ENCODE assay signal across 10 mouse cellular contexts in genomic region chr1:137331746-137332107, GRCm38 (mm10).
DNase-seq lines count a peak whose midpoint lies in the region; ATAC-seq lines count a peak whose summit lies in the region.
"Had no signal": no experiment of that assay in that cellular context is flagged by ENCODE, and none has a peak within 500 bp of the region (broad histone marks: within the 10 kb centered on the region; RNA-seq: fewer than 3 reads in every experiment).

No protein-coding gene starts in this region.

- no peak overlapping the region for H3K9ac ChIP-seq in hindbrain, embryonic 14.5 days
- H3K9ac ChIP-seq in hindbrain, embryonic 11.5 days (ENCODE audit: low read depth, low read length) = no peak overlapping the region
- H3K9ac ChIP-seq in midbrain, embryonic 15.5 days = no peak overlapping the region
- H3K9ac ChIP-seq in midbrain, embryonic 11.5 days (ENCODE audit: low read length) = no peak overlapping the region
- H3K9ac ChIP-seq in neural tube, embryonic 13.5 days = 0 out of 2 replicates have a peak overlapping the region, but pooled peaks have one; percentile 22
- H3K9ac ChIP-seq: heart, embryonic 12.5 days; liver, embryonic 13.5 days had no signal

- DNase-seq in hindbrain, embryonic 14.5 days (ENCODE audit: low spot score) = no peak
- DNase-seq in hindbrain, embryonic 11.5 days (ENCODE audit: low spot score) = no peak
- DNase-seq in midbrain, embryonic 11.5 days (ENCODE audit: low spot score, missing footprints) = no peak
- DNase-seq in cerebellum, postnatal 14 days = peak; percentile 47 to 66
- no peak for DNase-seq in heart, postnatal 10 days
- no peak for DNase-seq in layer of hippocampus, postnatal 10 days (ENCODE audit: low spot score in 2 of 2)
- DNase-seq: liver, embryonic 13.5 days had no signal

- intact Hi-C loops in heart, postnatal 10 days (cut with DNase I) = loop anchor here (10.0 kb wide), 5 partner anchors 233 to 563 kb away; no protein-coding TSS in a partner anchor

- no peak overlapping the region for H3K27ac ChIP-seq in hindbrain, embryonic 14.5 days
- no peak overlapping the region for H3K27ac ChIP-seq in hindbrain, embryonic 11.5 days (ENCODE audit: low read depth, low read length)
- no peak overlapping the region for H3K27ac ChIP-seq in midbrain, embryonic 15.5 days
- H3K27ac ChIP-seq in midbrain, embryonic 11.5 days (ENCODE audit: low read depth, low read length) = no peak overlapping the region
- H3K27ac ChIP-seq in neural tube, embryonic 13.5 days (replicated peaks) = no peak overlapping the region; the same call in 1 of the 2 replicates
- H3K27ac ChIP-seq: liver, embryonic 13.5 days had no signal

- H3K4me1 ChIP-seq in hindbrain, embryonic 14.5 days (replicated peaks; ENCODE audit: control insufficient read depth, insufficient read depth, low read length) = 0 out of 2 replicates have a peak, but pooled peaks cover 6% of the 10 kb centered on the region
- H3K4me1 ChIP-seq in hindbrain, embryonic 11.5 days (replicated peaks; ENCODE audit: control insufficient read depth, insufficient read depth, low read length) = no peaks in the 10 kb centered on the region
- H3K4me1 ChIP-seq in midbrain, embryonic 15.5 days = peaks cover 6% of the 10 kb centered on the region
- no peaks in the 10 kb centered on the region for H3K4me1 ChIP-seq in midbrain, embryonic 11.5 days (ENCODE audit: control insufficient read depth, insufficient read depth, low read length)
- H3K4me1 ChIP-seq in neural tube, embryonic 13.5 days (replicated peaks) = peaks cover 16% of the 10 kb centered on the region
- H3K4me1 ChIP-seq: liver, embryonic 13.5 days had no signal

- WGBS in hindbrain, embryonic 14.5 days = 49% methylated on average over 5 of the region's 5 CpGs
- 71% methylated on average over 5 of the region's 5 CpGs for whole genome bisulfite sequencing in hindbrain, embryonic 11.5 days
- WGBS in midbrain, embryonic 15.5 days = 51% methylated on average over 5 of the region's 5 CpGs
- 64% methylated on average over 5 of the region's 5 CpGs for WGBS in midbrain, embryonic 11.5 days
- 41% methylated on average over 5 of the region's 5 CpGs for WGBS in neural tube, embryonic 13.5 days

- H3K36me3 ChIP-seq in hindbrain, embryonic 14.5 days (replicated peaks; ENCODE audit: control insufficient read depth, insufficient read depth) = no peaks in the 10 kb centered on the region
- no peaks in the 10 kb centered on the region for H3K36me3 ChIP-seq in hindbrain, embryonic 11.5 days (ENCODE audit: control insufficient read depth, insufficient read depth, low read length)
- no peaks in the 10 kb centered on the region for H3K36me3 ChIP-seq in midbrain, embryonic 15.5 days (replicated peaks)
- H3K36me3 ChIP-seq in midbrain, embryonic 11.5 days (ENCODE audit: control insufficient read depth, insufficient read depth, low read length) = no peaks in the 10 kb centered on the region
- H3K36me3 ChIP-seq in neural tube, embryonic 13.5 days = no peaks in the 10 kb centered on the region
- H3K36me3 ChIP-seq: heart, embryonic 12.5 days; liver, embryonic 13.5 days had no signal

- no peak overlapping the region for H3K4me3 ChIP-seq in hindbrain, embryonic 14.5 days (replicated peaks; ENCODE audit: low read length)
- no peak overlapping the region for H3K4me3 ChIP-seq in hindbrain, embryonic 11.5 days (ENCODE audit: low read depth, low read length)
- no peak overlapping the region for H3K4me3 ChIP-seq in midbrain, embryonic 15.5 days
- H3K4me3 ChIP-seq in midbrain, embryonic 11.5 days (ENCODE audit: low read depth, low read length) = no peak overlapping the region
- no peak overlapping the region for H3K4me3 ChIP-seq in neural tube, embryonic 13.5 days
- H3K4me3 ChIP-seq: heart, embryonic 12.5 days; liver, embryonic 13.5 days had no signal

- no peak overlapping the region for H3K4me2 ChIP-seq in hindbrain, embryonic 14.5 days (replicated peaks)
- no peak overlapping the region for H3K4me2 ChIP-seq in hindbrain, embryonic 11.5 days (replicated peaks; ENCODE audit: low read depth, low read length)
- no peak overlapping the region for H3K4me2 ChIP-seq in midbrain, embryonic 15.5 days
- no peak overlapping the region for H3K4me2 ChIP-seq in midbrain, embryonic 11.5 days
- peak overlapping the region; percentile 16; the same call in 1 of the 2 replicates for H3K4me2 ChIP-seq in neural tube, embryonic 13.5 days
- H3K4me2 ChIP-seq: heart, embryonic 12.5 days; liver, embryonic 13.5 days had no signal

- no peaks in the 10 kb centered on the region for H3K9me3 ChIP-seq in hindbrain, embryonic 14.5 days (ENCODE audit: control insufficient read depth, low read length)
- no peaks in the 10 kb centered on the region for H3K9me3 ChIP-seq in hindbrain, embryonic 11.5 days (ENCODE audit: control insufficient read depth, low read length)
- H3K9me3 ChIP-seq in midbrain, embryonic 15.5 days = no peaks in the 10 kb centered on the region
- no peaks in the 10 kb centered on the region for H3K9me3 ChIP-seq in midbrain, embryonic 11.5 days (ENCODE audit: control insufficient read depth, low read length)
- H3K9me3 ChIP-seq in neural tube, embryonic 13.5 days = no peaks in the 10 kb centered on the region
- H3K9me3 ChIP-seq: heart, embryonic 12.5 days; liver, embryonic 13.5 days had no signal

- no peaks in the 10 kb centered on the region for H3K27me3 ChIP-seq in hindbrain, embryonic 14.5 days (ENCODE audit: control insufficient read depth, insufficient read depth, low read length)
- no peaks in the 10 kb centered on the region for H3K27me3 ChIP-seq in hindbrain, embryonic 11.5 days (ENCODE audit: control insufficient read depth, insufficient read depth, low read length)
- no peaks in the 10 kb centered on the region for H3K27me3 ChIP-seq in midbrain, embryonic 15.5 days (replicated peaks)
- H3K27me3 ChIP-seq in midbrain, embryonic 11.5 days (ENCODE audit: control insufficient read depth, insufficient read depth, low read length) = no peaks in the 10 kb centered on the region
- H3K27me3 ChIP-seq in neural tube, embryonic 13.5 days = no peaks in the 10 kb centered on the region
- H3K27me3 ChIP-seq: heart, embryonic 12.5 days; liver, embryonic 13.5 days had no signal

- peak; percentile 43; the same call in 1 of the 2 replicates for ATAC-seq in hindbrain, embryonic 14.5 days (ENCODE audit: low FRiP score)
- ATAC-seq in hindbrain, embryonic 11.5 days (ENCODE audit: low FRiP score) = no peak
- peak; percentile 52 for ATAC-seq in midbrain, embryonic 15.5 days (replicated peaks)
- ATAC-seq in midbrain, embryonic 11.5 days (ENCODE audit: low FRiP score) = no peak
- peak; percentile 29; the same call in 1 of the 2 replicates for ATAC-seq in neural tube, embryonic 13.5 days (ENCODE audit: low read depth)

Comparison
In these comparisons a context has a peak if more than half of its experiments do, and no peak if none do; other contexts are left out.
1. ATAC-seq: peak in hindbrain, embryonic 14.5 days (single experiment), midbrain, embryonic 15.5 days (single experiment) and neural tube, embryonic 13.5 days (single experiment); none in hindbrain, embryonic 11.5 days (single experiment) and midbrain, embryonic 11.5 days (single experiment).
2. DNase-seq: peak in cerebellum, postnatal 14 days (2 of 2); none in hindbrain, embryonic 14.5 days (single experiment), hindbrain, embryonic 11.5 days (single experiment), midbrain, embryonic 11.5 days (single experiment), heart, postnatal 10 days (0 of 2) and layer of hippocampus, postnatal 10 days (0 of 2).